Mouse (Mus musculus) ES-Bruce4 (cell line): ENCODE measurements around the gene Vmn2r4. TPM values are rescaled to one million over a fixed set of nuclear protein-coding genes. Genes with fewer than 3 reads are reported as not detected.
"Not testable (repeated sequence)": the region's sequence is repeated elsewhere in the genome, so short reads cannot be mapped to it uniquely, and the experiment has no call there.

Experiments used
- H3K27ac ChIP-seq: 2 replicates; pipeline ENCODE4 v1.5.1; 2012; ENCODE audit warnings: low read length, inconsistent platforms; ENCODE audit not compliant: insufficient read depth
- H3K27me3 ChIP-seq: 2 replicates; pipeline ENCODE4 v1.6.1; 2012; ENCODE audit warnings: mild to moderate bottlenecking, low read length, inconsistent platforms; ENCODE audit not compliant: control insufficient read depth, poor library complexity, insufficient read depth, severe bottlenecking
- H3K36me3 ChIP-seq: 2 replicates; pipeline ENCODE4 v1.6.1; 2012; ENCODE audit warnings: inconsistent platforms, mild to moderate bottlenecking, low read length, moderate library complexity; ENCODE audit not compliant: control insufficient read depth, poor library complexity, insufficient read depth, severe bottlenecking
- H3K4me1 ChIP-seq: one replicate; pipeline ENCODE4 v1.8.1; 2011; ENCODE audit warnings: low read length; ENCODE audit not compliant: control insufficient read depth, insufficient read depth
- H3K4me3 ChIP-seq: 2 replicates; pipeline ENCODE4 v1.5.1; 2011; ENCODE audit warnings: low read depth, mild to moderate bottlenecking, low read length
- H3K9ac ChIP-seq: 2 replicates; pipeline ENCODE4 v1.6.1; 2012; ENCODE audit warnings: low read depth, mild to moderate bottlenecking, inconsistent platforms; ENCODE audit not compliant: poor library complexity, severe bottlenecking
- H3K9me3 ChIP-seq: replicated peaks from 2 replicates; pipeline ENCODE4 v1.6.1; 2012; ENCODE audit warnings: mild to moderate bottlenecking, low read length, inconsistent platforms; ENCODE audit not compliant: control insufficient read depth, poor library complexity, insufficient read depth, severe bottlenecking
- CTCF ChIP-seq: IDR thresholded peaks from one replicate; pipeline ENCODE4 v1.8.1; 2011; ENCODE audit warnings: low read depth, low read length
- EP300 ChIP-seq: IDR thresholded peaks from 2 replicates; pipeline ENCODE4 v1.6.1; 2011; ENCODE audit warnings: low read depth, low read length; ENCODE audit not compliant: insufficient read depth
- POLR2A ChIP-seq: IDR thresholded peaks from one replicate; pipeline ENCODE4 v1.8.1; 2011; ENCODE audit warnings: low read length; ENCODE audit not compliant: insufficient read depth
- polyA plus RNA-seq: library from polyadenylated mRNA; stranded (reverse); fragments of >200 nt; gene quantifications from 2 replicates; pipeline ENCODE4 v1.2.4, GENCODE M21; 2011; ENCODE audit warnings: low read depth; ENCODE audit not compliant: missing spikeins, insufficient read depth, insufficient read length

Vmn2r4 gene
- 0.07 TPM in 1 of 2 replicates, not detected in the other for polyA plus RNA-seq

DNA sequence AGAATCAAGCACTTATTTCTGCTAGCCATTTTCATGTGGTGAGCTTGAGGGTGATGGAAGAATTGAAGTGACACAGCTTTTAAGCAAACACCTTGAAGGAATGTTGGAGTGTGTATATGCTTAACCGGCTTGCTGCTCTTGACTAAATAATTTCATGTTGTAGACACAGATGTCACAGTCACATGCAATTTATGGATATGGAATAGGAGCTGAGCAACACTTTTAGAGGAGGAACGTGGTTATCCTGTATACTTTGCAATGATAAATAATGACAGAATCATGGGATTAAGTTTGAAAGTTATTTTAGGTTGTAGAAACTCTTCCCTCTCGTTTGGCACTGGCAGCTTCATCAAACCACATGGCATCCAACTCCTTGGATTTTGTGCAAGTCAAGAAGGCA, at the start of gene Vmn2r4:
Vmn2r4 (minus strand) TSS at position 101 of the 400 bp plus-strand sequence.
- not testable (repeated sequence) for H3K27me3 ChIP-seq, H3K9ac ChIP-seq, H3K9me3 ChIP-seq, H3K4me1 ChIP-seq, H3K4me3 ChIP-seq, H3K27ac ChIP-seq, H3K36me3 ChIP-seq

DNA sequence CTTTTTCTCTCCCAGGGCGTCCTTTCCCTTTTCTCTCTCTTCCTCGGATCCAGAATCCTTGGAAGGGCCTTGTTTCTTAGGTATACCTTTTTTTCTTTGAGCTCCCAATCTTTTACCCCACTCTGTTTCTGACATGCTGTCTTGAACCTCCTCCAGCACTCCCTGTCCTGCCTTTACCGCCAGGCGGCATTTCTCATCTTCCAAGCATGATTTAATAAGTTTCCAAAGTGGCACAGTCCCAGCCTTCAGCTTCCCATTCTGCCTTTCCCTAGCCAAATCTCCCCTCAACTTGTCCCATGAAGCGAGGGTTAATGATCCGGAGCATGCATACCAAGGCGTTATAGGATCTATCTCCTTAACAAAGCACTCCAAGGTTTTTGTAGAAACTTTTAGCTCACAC, 19.1 kb upstream of the Vmn2r4 start:
- H3K27me3 ChIP-seq, H3K9me3 ChIP-seq, H3K9ac ChIP-seq, H3K27ac ChIP-seq, H3K4me1 ChIP-seq, H3K36me3 ChIP-seq, H3K4me3 ChIP-seq: not testable (repeated sequence)

DNA sequence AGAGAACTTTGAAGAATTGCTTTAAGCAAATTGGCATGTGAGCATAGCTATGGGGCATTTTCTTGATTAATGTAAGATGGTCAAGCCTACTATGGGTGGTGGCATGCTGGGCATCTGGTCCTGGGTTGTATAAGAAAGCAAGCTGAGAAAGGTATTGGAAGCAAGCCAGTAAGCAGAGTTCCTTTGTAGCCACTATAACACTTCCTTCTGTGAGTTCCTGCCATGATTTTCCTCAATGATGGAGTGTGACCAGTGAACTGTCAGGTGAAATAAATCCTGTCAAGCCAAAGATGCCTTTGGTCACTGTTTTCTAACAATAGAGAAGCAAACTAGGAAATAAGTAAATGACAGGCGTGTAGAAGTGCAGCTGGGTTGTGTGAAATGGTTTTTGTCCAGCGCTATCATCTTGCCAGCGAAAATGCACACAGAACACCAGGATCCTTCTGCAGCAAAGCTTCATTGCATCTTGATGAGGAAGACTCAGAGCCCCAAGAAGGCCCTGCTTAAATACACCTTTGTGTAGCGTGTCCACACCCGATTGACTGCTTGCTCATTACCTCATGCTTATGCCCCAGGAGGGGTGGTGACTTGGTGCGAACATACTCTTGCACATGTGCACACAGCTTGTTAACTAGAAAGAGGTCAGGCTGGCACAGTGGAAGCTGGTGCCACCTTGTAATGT, 13.1 kb upstream of the Vmn2r4 start:
- not testable (repeated sequence) for H3K27ac ChIP-seq, H3K36me3 ChIP-seq, H3K4me1 ChIP-seq, H3K9me3 ChIP-seq, H3K4me3 ChIP-seq, H3K27me3 ChIP-seq, H3K9ac ChIP-seq

GRCm38 (mm10) chr3:64422141-64422540, 7.0 kb upstream of the Vmn2r4 start:
- not testable (repeated sequence) for H3K27me3 ChIP-seq, H3K4me1 ChIP-seq, H3K9me3 ChIP-seq, H3K4me3 ChIP-seq, H3K9ac ChIP-seq, H3K36me3 ChIP-seq, H3K27ac ChIP-seq

DNA sequence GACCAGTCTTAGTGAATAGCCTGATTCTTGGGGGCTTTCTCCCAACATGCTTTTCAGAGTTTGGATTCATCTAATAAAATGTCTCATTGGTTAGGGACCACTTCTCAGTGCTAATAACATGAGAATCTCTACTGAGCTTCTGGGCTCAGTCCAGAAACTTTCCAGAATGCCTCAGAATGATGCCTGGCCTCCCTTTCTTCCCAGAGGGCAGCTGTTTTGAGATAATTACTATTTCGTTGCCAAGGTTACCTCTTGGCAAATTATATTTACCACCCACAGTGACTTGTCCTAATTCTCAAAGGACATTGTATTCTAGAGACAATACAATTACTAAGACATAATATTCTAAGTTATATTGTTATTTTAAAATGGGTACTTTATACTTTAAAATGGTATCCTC, 2.3 kb upstream of the Vmn2r4 start:
- not testable (repeated sequence) for H3K27ac ChIP-seq, H3K4me1 ChIP-seq, H3K9me3 ChIP-seq, H3K36me3 ChIP-seq, H3K4me3 ChIP-seq, H3K27me3 ChIP-seq, H3K9ac ChIP-seq

DNA sequence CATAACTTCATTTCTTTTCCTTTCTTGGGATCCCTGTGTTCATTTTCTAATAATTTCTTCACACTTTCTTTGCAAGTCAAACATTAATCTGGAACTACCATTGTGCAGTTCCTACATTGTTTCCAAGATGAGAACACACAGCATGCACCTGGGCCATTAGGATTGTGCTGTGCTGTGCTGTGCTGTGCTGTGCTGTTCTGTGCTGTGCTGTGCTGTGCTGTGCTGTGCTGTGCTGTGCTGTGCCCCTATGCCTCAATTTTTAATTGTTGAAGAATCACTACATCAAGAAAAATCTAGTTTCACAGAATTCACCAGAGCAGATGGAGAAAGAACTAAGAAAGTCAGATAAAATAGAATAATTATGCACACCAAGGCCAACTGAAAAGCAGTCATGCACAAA, 915 bp downstream of the Vmn2r4 start:
- not testable (repeated sequence) for H3K27ac ChIP-seq, H3K4me3 ChIP-seq, H3K36me3 ChIP-seq, H3K9ac ChIP-seq, H3K9me3 ChIP-seq, H3K4me1 ChIP-seq, H3K27me3 ChIP-seq

GRCm38 (mm10) chr3:64359286-64360035, 55.7 kb downstream of the Vmn2r4 start:
- no peaks in the 10 kb centered on the region for H3K27me3 ChIP-seq
- no peak overlapping the region for H3K9ac ChIP-seq
- no peaks in the 10 kb centered on the region for H3K4me1 ChIP-seq
- no peak overlapping the region for H3K4me3 ChIP-seq
- TF ChIP-seq EP300: no peak
- TF ChIP-seq CTCF: no peak
- TF ChIP-seq POLR2A: no peak
- no peak overlapping the region for H3K27ac ChIP-seq
- H3K9me3 ChIP-seq: no peaks in the 10 kb centered on the region
- H3K36me3 ChIP-seq: no peaks in the 10 kb centered on the region

Other genes with a start within 250 kb of the Vmn2r4 start
- 0.09 and 0.18 TPM in 2 replicates for gene Vmn2r3, start 125.7 kb downstream of the Vmn2r4 start, polyA plus RNA-seq
- gene Vmn2r5, start 94.5 kb upstream of the Vmn2r4 start, polyA plus RNA-seq: not detected in 2 replicates
- gene Vmn2r6, start 150.5 kb upstream of the Vmn2r4 start, polyA plus RNA-seq: not detected in 2 replicates